Mouse (Mus musculus) layer of hippocampus, adult 8-10 months (tissue): Measurements from ENCODE around the gene Xpr1. TPM values are rescaled to one million over a fixed set of nuclear protein-coding genes. Genes with fewer than 3 reads are reported as not detected.

Experiments
- DNase-seq, 2 experiments: peaks; one replicate each; pipeline ENCODE4 v3.0.0; 2022; ENCODE audit warnings: low spot score in 2 of 2
- total RNA-seq, 4 experiments: library from RNA; stranded (reverse); gene quantifications; 2 replicates each; pipeline ENCODE4 v1.2.4; 2022

Gene Xpr1
- 10 to 100 TPM; 80.9 to 99.1 (median 88.4) TPM for total RNA-seq

DNA sequence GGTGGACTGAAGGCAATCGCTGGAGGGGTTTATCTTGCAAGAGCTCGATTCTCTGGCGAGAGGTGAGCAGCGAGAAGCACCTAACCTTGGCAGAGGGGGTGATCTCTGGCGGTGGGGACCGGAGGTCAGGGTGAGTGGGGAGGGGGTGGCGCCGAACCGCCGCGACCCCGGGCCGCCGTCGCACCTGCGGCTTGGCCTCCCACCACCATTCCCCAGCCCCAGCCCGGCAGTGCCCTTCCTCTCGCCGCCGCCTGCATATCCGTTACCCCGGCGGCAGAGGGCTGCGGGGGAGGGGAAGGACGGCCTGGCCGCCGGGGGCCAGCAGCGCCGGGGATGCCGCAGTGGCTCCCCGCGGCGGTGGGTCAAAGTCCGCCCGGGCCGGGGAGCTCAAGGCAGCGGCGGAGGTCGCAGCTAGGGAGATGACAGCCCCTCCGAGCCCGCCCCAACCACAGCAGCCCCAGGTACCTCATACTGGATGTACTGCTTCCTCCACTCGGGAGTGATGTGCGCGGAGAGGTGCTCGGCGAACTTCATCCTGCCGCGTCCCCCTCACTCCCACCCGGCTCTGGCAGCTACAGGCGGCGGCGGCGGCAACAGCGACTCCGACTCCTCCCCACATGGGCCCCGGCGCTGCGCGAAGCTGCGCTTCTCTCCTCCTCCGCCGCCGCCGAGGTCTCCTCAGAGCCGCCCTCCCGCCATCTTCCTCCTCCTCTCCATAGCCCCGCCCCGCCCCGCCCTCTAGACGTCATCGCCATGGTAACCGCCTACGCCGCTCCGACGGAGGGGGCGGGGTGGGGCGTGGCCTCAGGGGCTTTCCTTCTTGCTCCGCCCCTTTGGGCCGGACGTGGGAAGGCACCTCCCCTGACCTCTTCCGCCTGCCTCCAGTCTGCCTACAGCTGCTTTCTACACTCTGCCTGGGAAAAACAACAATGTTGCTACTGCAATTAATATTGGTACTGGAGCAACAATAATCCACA, at the start of gene Xpr1:
Gene Xpr1 (minus strand): TSS at position 715 of the 977 bp plus-strand sequence.
- DNase-seq = peak; percentile 91 to 92

DNA sequence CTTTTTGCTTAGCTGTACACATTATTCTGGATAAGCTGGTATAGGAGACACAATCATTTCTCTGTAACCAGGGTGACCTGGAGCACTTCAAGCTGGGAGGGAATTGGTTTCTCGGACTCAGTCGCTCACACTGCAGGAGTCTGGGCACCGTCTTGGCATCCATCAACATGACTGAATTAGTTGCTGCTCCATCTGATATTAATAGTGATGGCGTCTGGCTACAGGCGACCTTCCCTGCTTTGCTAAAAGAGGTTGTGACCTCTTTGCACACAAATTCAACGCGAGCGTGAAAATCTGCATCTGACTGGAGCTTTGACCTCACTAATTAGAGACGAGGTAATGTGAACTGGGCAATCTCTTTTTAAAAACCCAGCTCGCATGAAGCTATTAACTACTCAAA, 46.2 kb upstream of the Xpr1 start:
- no peak for DNase-seq

- no peak for DNase-seq
Observed at GRCm38 (mm10) chr1:155462582-155462981, 45.4 kb upstream of the Xpr1 start.

GRCm38 (mm10) chr1:155457532-155457931, 40.3 kb upstream of the Xpr1 start:
- no peak for DNase-seq

GRCm38 (mm10) chr1:155453180-155453579, 36.0 kb upstream of the Xpr1 start:
- no peak for DNase-seq

DNA sequence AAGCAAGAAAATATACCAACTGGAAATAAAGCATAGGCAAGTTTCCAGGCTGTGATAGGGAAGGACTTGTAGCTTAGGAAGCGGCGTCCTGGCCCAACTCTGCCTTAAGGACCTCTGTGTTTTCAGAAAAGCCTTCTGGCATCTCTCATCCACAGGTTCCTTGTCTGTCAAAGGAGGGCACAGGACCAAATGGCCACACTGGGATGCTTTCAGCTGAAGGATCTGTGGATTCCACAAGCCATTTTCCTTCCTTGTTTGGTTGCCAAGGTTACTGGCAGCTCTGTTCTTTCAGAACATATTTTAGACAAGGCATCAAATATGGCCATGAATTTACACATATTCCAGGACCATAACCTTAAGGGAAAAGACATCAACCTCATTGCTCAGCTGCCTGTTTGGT, 31.7 kb upstream of the Xpr1 start:
- DNase-seq = peak in 1 of 2 experiments; percentile 20

- DNase-seq = no peak
Observed at GRCm38 (mm10) chr1:155447277-155447676, 30.1 kb upstream of the Xpr1 start.

- no peak for DNase-seq
Observed at GRCm38 (mm10) chr1:155443115-155443514, 25.9 kb upstream of the Xpr1 start.

- peak; percentile 38 to 41 for DNase-seq
Observed at GRCm38 (mm10) chr1:155442521-155443001, 25.3 kb upstream of the Xpr1 start.

- DNase-seq = no peak
Observed at GRCm38 (mm10) chr1:155439551-155439950, 22.3 kb upstream of the Xpr1 start.

DNA sequence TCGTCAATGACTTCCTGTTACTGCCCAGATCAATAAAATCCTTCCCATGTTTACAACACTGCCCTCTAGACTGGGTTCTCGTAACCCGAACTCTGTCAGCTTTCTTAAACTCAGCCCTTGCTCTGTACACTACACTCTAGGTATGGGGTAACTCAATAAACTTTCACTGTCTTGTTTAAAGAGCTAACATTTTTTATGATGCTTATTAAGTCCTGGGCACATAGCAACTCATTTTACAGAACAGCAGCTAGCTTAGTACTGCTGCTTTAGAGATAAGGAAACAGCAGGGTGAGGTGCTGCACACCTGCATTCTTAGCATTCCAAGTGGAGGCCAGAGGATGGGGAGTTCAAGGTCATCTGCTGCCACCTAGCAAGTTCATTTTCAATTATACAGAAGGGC, 21.3 kb upstream of the Xpr1 start:
- DNase-seq = no peak

DNA sequence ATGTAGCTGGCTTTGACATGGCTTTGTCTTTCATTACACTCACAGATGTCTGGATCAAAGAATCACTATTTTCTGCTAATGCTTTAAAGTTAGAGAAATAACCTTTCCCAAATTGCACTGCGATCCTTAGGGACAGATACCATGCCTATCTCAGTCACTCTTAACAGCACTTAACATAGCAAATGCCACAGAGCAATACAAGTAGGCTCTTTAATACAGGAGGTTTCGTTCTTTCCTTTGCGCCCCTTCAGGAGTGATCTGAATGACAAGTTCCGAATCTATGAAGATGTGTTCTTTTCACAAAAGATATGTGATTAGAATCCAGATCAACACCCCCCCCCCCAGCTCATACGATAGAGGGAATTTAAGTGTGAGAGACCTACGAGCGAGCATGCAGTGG, 12.1 kb upstream of the Xpr1 start:
- no peak for DNase-seq

GRCm38 (mm10) chr1:155427126-155427865, 10.1 kb upstream of the Xpr1 start:
- DNase-seq = no peak

DNA sequence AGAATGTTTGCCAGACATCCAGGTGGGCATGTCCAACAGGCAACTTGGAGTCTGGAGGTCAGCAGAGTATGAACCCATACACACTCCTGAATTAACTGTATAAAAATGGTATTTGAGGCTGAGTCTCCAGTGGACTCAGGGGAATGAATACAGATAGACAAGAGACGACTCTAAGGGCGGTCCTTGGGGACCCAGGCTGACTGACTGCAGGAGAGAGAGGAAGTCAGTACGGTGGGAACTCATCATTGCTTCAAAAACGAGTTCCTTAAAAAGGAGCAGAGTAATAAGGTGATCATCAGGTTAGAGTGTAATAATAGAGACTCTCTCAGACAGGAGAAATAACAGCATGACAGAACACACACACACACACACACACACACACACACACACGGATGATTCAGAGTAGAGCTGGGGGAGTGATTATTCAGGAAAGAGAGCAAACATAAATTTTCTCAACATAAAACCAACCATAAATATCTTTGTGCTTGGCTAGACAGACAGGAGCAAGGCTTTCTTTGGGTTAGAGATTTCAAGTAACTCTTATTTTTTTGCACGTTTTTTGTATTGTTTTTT, 8.6 kb upstream of the Xpr1 start:
- no peak for DNase-seq

- no peak for DNase-seq
Observed at GRCm38 (mm10) chr1:155425285-155425684, 8.1 kb upstream of the Xpr1 start.

- no peak for DNase-seq
Observed at GRCm38 (mm10) chr1:155423801-155424200, 6.6 kb upstream of the Xpr1 start.

DNA sequence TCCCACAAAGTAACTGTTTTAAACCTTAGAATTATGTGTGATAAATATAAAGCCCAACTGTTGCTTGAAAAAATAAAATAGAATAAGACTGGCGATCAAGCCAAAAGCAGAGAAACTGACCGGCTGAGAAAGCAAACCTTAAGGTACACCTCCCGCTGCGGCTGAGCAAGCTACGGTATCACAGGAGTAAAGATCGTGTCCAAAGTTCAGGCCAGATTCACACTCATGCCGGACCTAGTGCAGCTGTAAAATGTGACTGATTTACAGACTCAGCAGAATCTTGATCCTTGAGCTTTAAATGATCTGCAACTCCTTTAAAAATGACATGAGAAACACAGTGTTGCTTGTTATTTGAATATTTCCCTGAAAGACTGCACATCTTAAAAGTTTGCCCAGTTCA, 4.8 kb upstream of the Xpr1 start:
- DNase-seq = no peak

DNA sequence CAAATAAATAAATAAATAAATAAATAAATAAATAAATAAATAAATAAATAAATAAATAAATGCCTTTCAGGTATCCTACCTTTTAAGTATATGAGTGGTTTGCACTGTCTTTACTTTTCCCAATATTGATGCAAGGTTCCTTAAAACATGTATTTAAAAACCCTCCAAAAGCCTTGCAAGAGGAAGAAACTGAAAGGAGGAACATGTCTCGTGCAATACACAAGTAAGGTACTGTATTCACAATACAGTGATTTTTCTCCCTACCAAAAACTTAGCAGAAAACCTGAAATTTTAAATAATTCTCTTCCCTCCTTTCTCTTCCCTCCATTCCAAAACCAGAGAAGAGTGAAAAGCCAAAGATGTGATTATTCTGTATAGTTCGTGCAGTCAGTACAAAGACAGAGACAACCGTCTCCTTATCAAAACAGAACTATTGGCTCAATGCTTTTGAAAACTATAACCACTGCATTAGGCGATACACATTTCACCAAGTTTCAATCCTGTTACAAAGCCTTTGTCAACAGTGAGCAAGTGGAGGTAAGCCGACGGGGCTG, 991 bp downstream of the Xpr1 start:
- DNase-seq = no peak

GRCm38 (mm10) chr1:155415421-155415820, 1.8 kb downstream of the Xpr1 start:
- DNase-seq = no peak

DNA sequence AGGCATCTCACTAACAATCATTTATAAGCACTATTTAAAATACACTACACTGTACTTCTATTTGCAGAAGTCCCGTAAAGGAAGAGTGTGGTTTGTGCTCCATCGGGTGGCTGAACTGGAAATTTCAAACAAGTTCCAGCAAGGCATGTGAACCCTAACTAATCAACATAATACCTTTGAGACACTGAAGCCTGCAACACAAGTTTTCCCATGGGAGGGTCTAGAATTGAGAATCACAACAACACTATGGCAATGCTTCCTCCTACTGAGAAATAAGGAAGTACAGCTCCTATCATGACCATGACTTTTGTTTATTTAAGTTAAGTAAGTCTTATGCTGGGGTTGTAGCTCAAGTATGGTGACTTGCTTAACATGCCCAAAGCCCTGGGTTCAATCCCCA, 4.5 kb downstream of the Xpr1 start:
- DNase-seq = no peak

- DNase-seq = no peak
Observed at GRCm38 (mm10) chr1:155408577-155408966, 8.6 kb downstream of the Xpr1 start.
